Mouse (Mus musculus): ENCODE results near the gene 1700013G24Rik. TPM values are rescaled to one million over a fixed set of nuclear protein-coding genes. Genes with fewer than 3 reads are reported as not detected.
A peak's percentile ranks its signal among the peaks of the same experiment; 100 is the strongest.

The 1700013G24Rik gene
- polyA plus RNA-seq, 1 experiment from 2014 or later: not detected

GRCm38 (mm10) chr4:137443625-137444024, 9.5 kb upstream of the 1700013G24Rik start:
- no peak overlapping the region for H3K4me2 ChIP-seq
- no peak overlapping the region for H3K9ac ChIP-seq
- H3K36me3 ChIP-seq: no peaks in the 10 kb centered on the region
- WGBS: 7% methylated on average over 5 of the region's 5 CpGs
- no peak overlapping the region for H3K4me3 ChIP-seq
- no peaks in the 10 kb centered on the region for H3K27me3 ChIP-seq
- no peak overlapping the region for H3K27ac ChIP-seq
- peaks cover 17% of the 10 kb centered on the region for H3K4me1 ChIP-seq
- ATAC-seq (ENCODE audit: borderline replicate concordance, extremely low read depth, low FRiP score, low TSS enrichment): no peak
- H3K9me3 ChIP-seq: no peaks in the 10 kb centered on the region

- peaks cover 22% of the 10 kb centered on the region for H3K4me1 ChIP-seq
- WGBS: 86% methylated on average over 4 of the region's 4 CpGs
- H3K4me2 ChIP-seq: no peak overlapping the region
- no peak overlapping the region for H3K27ac ChIP-seq
- H3K9me3 ChIP-seq: no peaks in the 10 kb centered on the region
- H3K9ac ChIP-seq: no peak overlapping the region
- no peaks in the 10 kb centered on the region for H3K36me3 ChIP-seq
- no peak for ATAC-seq (ENCODE audit: borderline replicate concordance, extremely low read depth, low FRiP score, low TSS enrichment)
- H3K4me3 ChIP-seq: no peak overlapping the region
- no peaks in the 10 kb centered on the region for H3K27me3 ChIP-seq
Observed at GRCm38 (mm10) chr4:137445881-137446280, 7.2 kb upstream of the 1700013G24Rik start.

GRCm38 (mm10) chr4:137447363-137448196, 5.5 kb upstream of the 1700013G24Rik start:
- no peak for ATAC-seq (ENCODE audit: borderline replicate concordance, extremely low read depth, low FRiP score, low TSS enrichment)
- H3K4me2 ChIP-seq: no peak overlapping the region
- H3K27ac ChIP-seq: peak overlapping the region; percentile 8; the same call in 1 of the 2 replicates
- no peaks in the 10 kb centered on the region for H3K27me3 ChIP-seq
- no peak overlapping the region for H3K9ac ChIP-seq
- H3K9me3 ChIP-seq: no peaks in the 10 kb centered on the region
- H3K36me3 ChIP-seq: no peaks in the 10 kb centered on the region
- 56% methylated on average over 7 of the region's 7 CpGs for WGBS
- H3K4me1 ChIP-seq: peaks cover 22% of the 10 kb centered on the region
- no peak overlapping the region for H3K4me3 ChIP-seq

- peak overlapping the region; percentile 8; the same call in 1 of the 2 replicates for H3K27ac ChIP-seq
- 12% methylated on average over 6 of the region's 6 CpGs for WGBS
- H3K9ac ChIP-seq: no peak overlapping the region
Observed at GRCm38 (mm10) chr4:137448197-137448596, 4.9 kb upstream of the 1700013G24Rik start.

GRCm38 (mm10) chr4:137448641-137449040, 4.4 kb upstream of the 1700013G24Rik start:
- H3K9ac ChIP-seq: no peak overlapping the region
- H3K36me3 ChIP-seq: no peaks in the 10 kb centered on the region
- 21% methylated on average over 2 of the region's 2 CpGs for WGBS
- H3K27ac ChIP-seq: no peak overlapping the region; the same call in 1 of the 2 replicates
- no peaks in the 10 kb centered on the region for H3K9me3 ChIP-seq
- no peaks in the 10 kb centered on the region for H3K27me3 ChIP-seq
- no peak overlapping the region for H3K4me3 ChIP-seq
- H3K4me1 ChIP-seq: peaks cover 23% of the 10 kb centered on the region
- H3K4me2 ChIP-seq: no peak overlapping the region
- no peak for ATAC-seq (ENCODE audit: borderline replicate concordance, extremely low read depth, low FRiP score, low TSS enrichment)

More at GRCm38 (mm10) chr4:137448197-137448596, 4.9 kb upstream of the 1700013G24Rik start:
- H3K36me3 ChIP-seq: no peaks in the 10 kb centered on the region
- no peaks in the 10 kb centered on the region for H3K27me3 ChIP-seq
- no peak overlapping the region for H3K4me3 ChIP-seq
- no peak overlapping the region for H3K4me2 ChIP-seq
- H3K4me1 ChIP-seq: peaks cover 22% of the 10 kb centered on the region
- H3K9me3 ChIP-seq: no peaks in the 10 kb centered on the region
- no peak for ATAC-seq (ENCODE audit: borderline replicate concordance, extremely low read depth, low FRiP score, low TSS enrichment)

GRCm38 (mm10) chr4:137449132-137449531, 4.0 kb upstream of the 1700013G24Rik start:
- Histone ChIP-seq H3K27ac (no peak overlapping the region), H3K36me3 (no peaks in the 10 kb centered on the region), H3K4me2 (no peak overlapping the region), H3K9me3 (no peaks in the 10 kb centered on the region), H3K4me3 (no peak overlapping the region), H3K9ac (no peak overlapping the region), H3K4me1 (peaks cover 23% of the 10 kb centered on the region), H3K27me3 (no peaks in the 10 kb centered on the region)
- ATAC-seq (ENCODE audit: borderline replicate concordance, extremely low read depth, low FRiP score, low TSS enrichment): no peak
- 45% methylated on average over 2 of the region's 2 CpGs for WGBS

- ATAC-seq (ENCODE audit: borderline replicate concordance, extremely low read depth, low FRiP score, low TSS enrichment): no peak
- Histone ChIP-seq H3K4me3 (no peak overlapping the region), H3K4me1 (peaks cover 23% of the 10 kb centered on the region), H3K4me2 (no peak overlapping the region), H3K9me3 (no peaks in the 10 kb centered on the region), H3K27ac (no peak overlapping the region), H3K27me3 (no peaks in the 10 kb centered on the region), H3K36me3 (no peaks in the 10 kb centered on the region), H3K9ac (no peak overlapping the region)
- WGBS: 67% methylated on average over 10 of the region's 10 CpGs
Observed at GRCm38 (mm10) chr4:137449715-137450114, 3.4 kb upstream of the 1700013G24Rik start.

GRCm38 (mm10) chr4:137452190-137452589, 894 bp upstream of the 1700013G24Rik start:
- ATAC-seq (ENCODE audit: borderline replicate concordance, extremely low read depth, low FRiP score, low TSS enrichment): no peak
- Histone ChIP-seq H3K27ac (no peak overlapping the region), H3K36me3 (no peaks in the 10 kb centered on the region), H3K9ac (no peak overlapping the region), H3K4me3 (no peak overlapping the region), H3K4me2 (no peak overlapping the region), H3K27me3 (no peaks in the 10 kb centered on the region), H3K4me1 (peaks cover 25% of the 10 kb centered on the region), H3K9me3 (no peaks in the 10 kb centered on the region)
- WGBS: 89% methylated on average over 6 of the region's 6 CpGs

- H3K9me3 ChIP-seq: no peaks in the 10 kb centered on the region
- no peak overlapping the region for H3K4me3 ChIP-seq
- peaks cover 21% of the 10 kb centered on the region; the same call in 1 of the 2 replicates for H3K4me1 ChIP-seq
- 75% methylated on average over 14 of the region's 14 CpGs for WGBS
- no peak overlapping the region for H3K4me2 ChIP-seq
- ATAC-seq (ENCODE audit: borderline replicate concordance, extremely low read depth, low FRiP score, low TSS enrichment): no peak
- H3K27me3 ChIP-seq: no peaks in the 10 kb centered on the region
- H3K9ac ChIP-seq: no peak overlapping the region
- H3K27ac ChIP-seq: no peak overlapping the region
- no peaks in the 10 kb centered on the region for H3K36me3 ChIP-seq
Observed at GRCm38 (mm10) chr4:137454582-137454981, 1.5 kb downstream of the 1700013G24Rik start.

GRCm38 (mm10) chr4:137456581-137456980, 3.5 kb downstream of the 1700013G24Rik start:
- 74% methylated on average over 12 of the region's 12 CpGs for WGBS
- ATAC-seq (ENCODE audit: borderline replicate concordance, extremely low read depth, low FRiP score, low TSS enrichment): no peak
- H3K27me3 ChIP-seq: no peaks in the 10 kb centered on the region

GRCm38 (mm10) chr4:137457292-137457691, 4.2 kb downstream of the 1700013G24Rik start:
- WGBS: 53% methylated on average over 4 of the region's 4 CpGs
- Histone ChIP-seq H3K27ac (no peak overlapping the region), H3K9ac (no peak overlapping the region), H3K27me3 (no peaks in the 10 kb centered on the region), H3K9me3 (no peaks in the 10 kb centered on the region), H3K4me2 (no peak overlapping the region), H3K36me3 (no peaks in the 10 kb centered on the region), H3K4me3 (no peak overlapping the region), H3K4me1 (peaks cover 41% of the 10 kb centered on the region)
- no peak for ATAC-seq (ENCODE audit: borderline replicate concordance, extremely low read depth, low FRiP score, low TSS enrichment)

More at GRCm38 (mm10) chr4:137456581-137456980, 3.5 kb downstream of the 1700013G24Rik start:
- H3K27ac ChIP-seq: no peak overlapping the region
- no peak overlapping the region for H3K9ac ChIP-seq
- no peaks in the 10 kb centered on the region for H3K9me3 ChIP-seq
- peaks cover 34% of the 10 kb centered on the region for H3K4me1 ChIP-seq
- H3K4me3 ChIP-seq: no peak overlapping the region
- H3K36me3 ChIP-seq: no peaks in the 10 kb centered on the region
- H3K4me2 ChIP-seq: no peak overlapping the region

- no peak for ATAC-seq (ENCODE audit: borderline replicate concordance, extremely low read depth, low FRiP score, low TSS enrichment)
- Histone ChIP-seq H3K4me2 (no peak overlapping the region), H3K27ac (no peak overlapping the region), H3K9ac (no peak overlapping the region), H3K4me3 (no peak overlapping the region), H3K27me3 (no peaks in the 10 kb centered on the region), H3K9me3 (no peaks in the 10 kb centered on the region), H3K4me1 (peaks cover 51% of the 10 kb centered on the region), H3K36me3 (no peaks in the 10 kb centered on the region)
- WGBS: 71% methylated on average over 9 of the region's 9 CpGs
Observed at GRCm38 (mm10) chr4:137458310-137458709, 5.2 kb downstream of the 1700013G24Rik start.

All from lung, embryonic 15.5 days (tissue).